Mouse (Mus musculus) midbrain, embryonic 16.5 days (tissue): ENCODE measurements around the gene Creb3l1. TPM values are rescaled to one million over a fixed set of nuclear protein-coding genes. Genes with fewer than 3 reads are reported as not detected.

Source experiments
- ATAC-seq: fragments of 200-750 bp; cut with Nextera tagmentation; 2 replicates; pipeline ENCODE4 v1.8.0; 2017; ENCODE audit warnings: moderate TSS enrichment
- H3K27ac ChIP-seq: fragments of 300-500 bp; sonication (generic); 2 replicates; pipeline ENCODE4 v1.5.1; 2014; ENCODE audit warnings: mild to moderate bottlenecking, low read length, mixed read lengths
- H3K27me3 ChIP-seq: fragments of 300-500 bp; sonication (generic); 2 replicates; pipeline ENCODE4 v1.6.1; 2014; ENCODE audit warnings: low read depth, low read length, mixed read lengths; ENCODE audit not compliant: control insufficient read depth, insufficient read depth
- H3K36me3 ChIP-seq: fragments of 300-500 bp; sonication (generic); 2 replicates; pipeline ENCODE4 v1.6.1; 2014; ENCODE audit warnings: mild to moderate bottlenecking, low read length, moderate library complexity, mixed read lengths; ENCODE audit not compliant: control insufficient read depth, insufficient read depth
- H3K4me1 ChIP-seq: fragments of 300-500 bp; sonication (generic); 2 replicates; pipeline ENCODE4 v1.6.1; 2014; ENCODE audit warnings: mild to moderate bottlenecking, low read length, mixed read lengths; ENCODE audit not compliant: control insufficient read depth, insufficient read depth
- H3K4me2 ChIP-seq: fragments of 300-500 bp; sonication (generic); 2 replicates; pipeline ENCODE4 v1.6.1; 2014; ENCODE audit warnings: mild to moderate bottlenecking, low read length, mixed read lengths
- H3K4me3 ChIP-seq: fragments of 300-500 bp; sonication (generic); 2 replicates; pipeline ENCODE4 v1.5.1; 2014; ENCODE audit warnings: low read depth, mild to moderate bottlenecking, low read length, moderate library complexity, mixed read lengths
- H3K9ac ChIP-seq: fragments of 300-500 bp; sonication (generic); 2 replicates; pipeline ENCODE4 v1.6.1; 2014; ENCODE audit warnings: low read depth, low read length, mixed read lengths
- H3K9me3 ChIP-seq: fragments of 300-500 bp; sonication (generic); replicated peaks from 2 replicates; pipeline ENCODE4 v1.6.1; 2014; ENCODE audit warnings: mild to moderate bottlenecking, low read length, mixed read lengths; ENCODE audit not compliant: control insufficient read depth, poor library complexity, severe bottlenecking
- WGBS: fragments of 180-500 bp; shearing (Covaris S2); extraction: QIAGEN DNeasy Blood & Tissue Kit; methylation state at CpG from one replicate; pipeline ENCODE4 v1.1.7; 2014; 5-methylcytosine and 5-hydroxymethylcytosine counted together
- polyA plus RNA-seq: library from polyadenylated mRNA; unstranded; fragments of >200 nt; fragmentation: Nextera tagmentation; extraction: Ambion mirVana; gene quantifications from 2 replicates; pipeline ENCODE4 v1.2.1, GENCODE M21; 2015

Creb3l1 gene
- polyA plus RNA-seq, 1 experiment from 2014 or later: 1.9 TPM

- Histone ChIP-seq H3K4me3 (peak overlapping the region; percentile 81), H3K4me1 (peaks cover 14% of the 10 kb centered on the region), H3K27ac (peak overlapping the region; percentile 95), H3K27me3 (peaks cover 4% of the 10 kb centered on the region; the same call in 1 of the 2 replicates), H3K9ac (peak overlapping the region; percentile 97), H3K4me2 (peak overlapping the region; percentile 78), H3K36me3 (no peaks in the 10 kb centered on the region), H3K9me3 (no peaks in the 10 kb centered on the region)
- 9% methylated on average over 6 of the region's 6 CpGs for WGBS
- ATAC-seq: no peak
These were observed 36.0 kb upstream of the Creb3l1 start for GRCm38 (mm10) chr2:92060291-92060690.

- peaks cover 14% of the 10 kb centered on the region for H3K4me1 ChIP-seq
- H3K4me2 ChIP-seq: peak overlapping the region; percentile 78
- 0% methylated on average over 63 of the region's 63 CpGs for WGBS
- peak overlapping the region; percentile 81 for H3K4me3 ChIP-seq
- H3K9me3 ChIP-seq: no peaks in the 10 kb centered on the region
- peak; percentile 79 for ATAC-seq
- H3K9ac ChIP-seq: peak overlapping the region; percentile 97
- no peaks in the 10 kb centered on the region for H3K36me3 ChIP-seq
- H3K27ac ChIP-seq: peak overlapping the region; percentile 95
- peaks cover 4% of the 10 kb centered on the region; the same call in 1 of the 2 replicates for H3K27me3 ChIP-seq
These were observed 35.3 kb upstream of the Creb3l1 start for GRCm38 (mm10) chr2:92059481-92060220.

DNA sequence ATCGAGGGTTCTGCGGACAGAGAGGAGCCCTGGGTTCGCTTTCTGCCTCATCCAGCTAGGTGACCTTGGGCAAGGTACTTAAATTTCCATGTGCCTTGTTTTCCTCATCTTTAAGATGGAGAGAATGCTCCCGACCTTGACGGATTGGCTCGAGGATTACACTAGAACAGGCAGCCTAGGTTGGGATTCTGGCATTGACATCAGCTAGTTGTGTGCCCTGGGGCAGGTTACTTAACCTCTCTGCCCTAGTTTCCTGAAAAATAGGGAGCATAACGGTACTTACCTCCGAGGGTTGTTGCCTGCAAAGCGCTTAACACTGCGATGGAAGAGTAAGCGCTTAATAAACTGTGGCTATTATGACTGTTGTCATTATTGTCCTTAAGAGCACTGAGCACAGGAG is 34.6 kb upstream of the Creb3l1 start:
- peak overlapping the region; percentile 78 for H3K4me2 ChIP-seq
- peak overlapping the region; percentile 97 for H3K9ac ChIP-seq
- H3K27me3 ChIP-seq: peaks cover 4% of the 10 kb centered on the region; the same call in 1 of the 2 replicates
- peak; percentile 15; the same call in 1 of the 2 replicates for ATAC-seq
- peak overlapping the region; percentile 95 for H3K27ac ChIP-seq
- no peaks in the 10 kb centered on the region for H3K9me3 ChIP-seq
- WGBS: 2% methylated on average over 11 of the region's 11 CpGs
- no peaks in the 10 kb centered on the region for H3K36me3 ChIP-seq
- peaks cover 14% of the 10 kb centered on the region for H3K4me1 ChIP-seq
- peak overlapping the region; percentile 81 for H3K4me3 ChIP-seq

GRCm38 (mm10) chr2:92058469-92058868 is 34.2 kb upstream of the Creb3l1 start:
- peaks cover 4% of the 10 kb centered on the region; the same call in 1 of the 2 replicates for H3K27me3 ChIP-seq
- WGBS: under 1% methylated on average over 29 of the region's 29 CpGs
- peak; percentile 73 for ATAC-seq

GRCm38 (mm10) chr2:92056760-92057159 is 32.5 kb upstream of the Creb3l1 start:
- no peak overlapping the region for H3K9ac ChIP-seq
- H3K9me3 ChIP-seq: no peaks in the 10 kb centered on the region
- H3K4me1 ChIP-seq: peaks cover 14% of the 10 kb centered on the region
- no peak overlapping the region for H3K4me3 ChIP-seq
- no peaks in the 10 kb centered on the region for H3K36me3 ChIP-seq
- no peak overlapping the region for H3K4me2 ChIP-seq
- ATAC-seq: no peak
- H3K27ac ChIP-seq: no peak overlapping the region
- H3K27me3 ChIP-seq: peaks cover 4% of the 10 kb centered on the region; the same call in 1 of the 2 replicates
- WGBS: 86% methylated on average over 13 of the region's 13 CpGs

More at GRCm38 (mm10) chr2:92058469-92058868, 34.2 kb upstream of the Creb3l1 start:
- peak overlapping the region; percentile 95 for H3K27ac ChIP-seq
- peak overlapping the region; percentile 78 for H3K4me2 ChIP-seq
- H3K4me1 ChIP-seq: peaks cover 14% of the 10 kb centered on the region
- peak overlapping the region; percentile 81 for H3K4me3 ChIP-seq
- H3K36me3 ChIP-seq: no peaks in the 10 kb centered on the region
- peak overlapping the region; percentile 97 for H3K9ac ChIP-seq
- no peaks in the 10 kb centered on the region for H3K9me3 ChIP-seq

DNA sequence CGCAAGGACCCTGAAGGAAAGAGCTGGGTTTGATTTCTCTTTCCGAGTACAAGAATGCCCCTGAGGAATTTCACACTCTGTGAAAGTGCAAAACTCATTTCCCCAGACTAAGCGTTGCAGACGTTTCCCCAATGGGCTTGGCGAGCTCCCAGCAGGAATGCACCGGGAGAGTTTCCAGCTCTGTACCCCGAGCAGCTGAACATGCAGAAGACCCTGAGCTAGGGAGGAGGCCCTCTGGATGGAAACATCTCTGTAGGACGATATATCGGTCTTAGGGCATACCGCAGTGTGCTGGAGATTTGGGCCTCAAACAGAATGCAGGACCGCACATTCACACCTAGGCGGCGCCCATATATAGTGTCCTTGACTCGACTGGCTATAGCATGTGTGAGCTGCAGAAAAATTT is 31.5 kb upstream of the Creb3l1 start:
- peak overlapping the region; percentile 59 for H3K4me2 ChIP-seq
- 0 out of 2 replicates have a peak overlapping the region, but pooled peaks have one; percentile 9 for H3K27ac ChIP-seq
- H3K4me1 ChIP-seq: peaks cover 14% of the 10 kb centered on the region
- peak overlapping the region; percentile 33 for H3K4me3 ChIP-seq
- H3K9me3 ChIP-seq: no peaks in the 10 kb centered on the region
- 0 out of 2 replicates have a peak, but pooled peaks have one; percentile 22 for ATAC-seq
- H3K36me3 ChIP-seq: no peaks in the 10 kb centered on the region
- H3K9ac ChIP-seq: peak overlapping the region; percentile 58
- peaks cover 4% of the 10 kb centered on the region; the same call in 1 of the 2 replicates for H3K27me3 ChIP-seq
- WGBS: under 1% methylated on average over 14 of the region's 14 CpGs

DNA sequence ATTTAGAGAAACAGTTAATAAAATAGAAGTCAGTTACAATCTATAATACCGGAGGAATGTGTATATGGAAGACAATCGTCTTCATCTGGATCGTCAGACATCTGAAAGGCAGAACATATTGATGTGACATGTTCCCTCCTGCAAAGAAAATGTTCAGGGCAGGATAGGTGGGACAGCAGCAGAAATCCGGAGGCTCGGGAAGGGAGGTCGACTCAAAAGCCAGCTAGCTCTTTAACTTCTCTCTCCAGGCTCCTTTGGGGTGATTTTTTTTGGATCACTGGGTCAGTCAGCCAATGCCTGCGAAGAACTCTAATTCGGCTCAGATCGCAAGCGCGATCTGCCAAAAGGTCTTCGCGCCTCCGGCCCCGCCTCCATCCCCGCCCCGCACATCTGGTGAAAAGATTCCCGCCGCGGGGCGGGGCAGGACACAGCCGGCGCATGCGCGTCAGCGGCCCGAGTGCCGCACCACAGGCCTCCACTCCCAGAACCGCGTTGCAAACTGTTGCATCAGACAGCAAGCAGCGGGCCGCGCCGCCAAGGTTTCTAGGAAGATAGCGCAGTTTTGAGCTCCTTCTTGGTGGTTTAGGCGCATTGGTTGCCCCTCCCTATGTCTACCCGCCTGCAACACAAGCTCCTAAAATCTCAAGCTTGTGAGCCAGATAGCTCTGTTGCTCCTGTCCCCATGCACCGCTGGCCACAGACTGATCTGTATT is 31.0 kb upstream of the Creb3l1 start:
- H3K4me2 ChIP-seq: peak overlapping the region; percentile 59
- H3K27ac ChIP-seq: 0 out of 2 replicates have a peak overlapping the region, but pooled peaks have one; percentile 9
- peaks cover 5% of the 10 kb centered on the region; the same call in 1 of the 2 replicates for H3K27me3 ChIP-seq
- H3K9me3 ChIP-seq: no peaks in the 10 kb centered on the region
- peak overlapping the region; percentile 33 for H3K4me3 ChIP-seq
- H3K4me1 ChIP-seq: peaks cover 11% of the 10 kb centered on the region
- no peaks in the 10 kb centered on the region for H3K36me3 ChIP-seq
- peak overlapping the region; percentile 58 for H3K9ac ChIP-seq
- 3% methylated on average over 38 of the region's 38 CpGs for WGBS
- ATAC-seq: peak; percentile 46

DNA sequence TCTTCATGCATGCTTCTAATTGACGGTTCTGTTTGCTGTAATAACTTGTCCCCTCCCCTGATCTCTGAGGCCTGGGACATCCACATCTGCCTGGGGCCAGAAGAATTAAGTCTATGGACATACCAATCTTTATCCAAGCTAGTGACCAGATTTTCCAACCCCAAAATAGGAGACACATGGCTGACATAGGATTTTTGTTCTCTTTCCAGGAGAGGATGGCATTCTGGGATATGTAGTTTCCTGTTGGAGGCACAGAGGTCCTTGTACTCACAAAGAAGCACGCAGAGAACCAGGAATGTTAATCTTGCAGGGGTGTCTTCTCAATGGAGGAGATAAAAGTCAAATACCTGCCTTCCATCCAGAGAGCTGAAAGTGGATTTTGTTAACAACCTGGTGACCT is 28.5 kb upstream of the Creb3l1 start:
- H3K9ac ChIP-seq: no peak overlapping the region
- H3K27ac ChIP-seq: no peak overlapping the region
- no peaks in the 10 kb centered on the region for H3K9me3 ChIP-seq
- no peak for ATAC-seq
- H3K4me3 ChIP-seq: no peak overlapping the region
- 52% methylated on average over 2 of the region's 2 CpGs for WGBS
- H3K4me1 ChIP-seq: peaks cover 7% of the 10 kb centered on the region
- H3K36me3 ChIP-seq: no peaks in the 10 kb centered on the region
- peaks cover 6% of the 10 kb centered on the region; the same call in 1 of the 2 replicates for H3K27me3 ChIP-seq
- H3K4me2 ChIP-seq: no peak overlapping the region
